In the genomic region with DNA sequence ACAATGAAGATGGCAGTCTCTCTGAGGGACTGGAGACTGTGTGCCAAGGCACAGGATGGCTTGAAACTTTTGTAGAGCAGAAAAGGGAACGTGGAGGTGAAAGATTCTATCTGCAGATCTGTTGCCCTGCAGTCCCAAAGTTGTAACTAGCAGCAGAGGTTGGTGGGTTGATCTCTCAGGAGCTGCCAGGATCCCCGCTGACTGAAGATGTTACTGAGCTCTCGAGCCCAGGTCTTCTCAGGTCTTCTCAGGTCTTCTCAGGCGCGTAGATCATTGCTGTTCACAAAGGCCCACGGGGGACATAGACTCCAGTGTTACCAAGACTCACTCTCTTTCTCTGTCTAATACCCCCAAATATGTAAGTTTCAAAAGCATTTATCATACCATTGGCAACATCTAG, we compare ENCODE assay signal across 32 mouse cellular contexts. TPM values are rescaled to one million over a fixed set of nuclear protein-coding genes. Genes with fewer than 3 reads are reported as not detected.
DNase-seq lines count a peak whose midpoint lies in the region; ATAC-seq lines count a peak whose summit lies in the region.
"Had no signal": no experiment of that assay in that cellular context is flagged by ENCODE, and none has a peak within 500 bp of the region (broad histone marks: within the 10 kb centered on the region; RNA-seq: fewer than 3 reads in every experiment).

No protein-coding gene starts in this region.

- DNase-seq in gastrocnemius, postnatal 25 days: peak; percentile 2
- DNase-seq in gastrocnemius, postnatal 14 days: no peak
- DNase-seq in intestine, embryonic 14.5 days (ENCODE audit: low spot score): peak; percentile 43
- peak; percentile 47 for DNase-seq in midbrain, embryonic 11.5 days (ENCODE audit: low spot score, missing footprints)
- no peak for DNase-seq in kidney, adult 8-10 months
- DNase-seq: adrenal gland, adult 2 months; adrenal gland, postnatal 14 days; cerebellum, adult 11 months; cerebellum, adult 2 months; cerebellum, adult 9-11 months; cerebellum, postnatal 25 days; gastrocnemius, postnatal 10 days; heart, postnatal 14 days; heart, postnatal 4 days had no signal

- no peaks in the 10 kb centered on the region for H3K9me3 ChIP-seq in intestine, embryonic 14.5 days (ENCODE audit: control insufficient read depth, low read length)
- no peaks in the 10 kb centered on the region for H3K9me3 ChIP-seq in intestine, embryonic 15.5 days
- no peaks in the 10 kb centered on the region for H3K9me3 ChIP-seq in midbrain, embryonic 11.5 days (ENCODE audit: control insufficient read depth, low read length)
- no peaks in the 10 kb centered on the region for H3K9me3 ChIP-seq in midbrain, embryonic 16.5 days (replicated peaks; ENCODE audit: control insufficient read depth, low read length, poor library complexity, severe bottlenecking)
- H3K9me3 ChIP-seq: embryonic facial prominence, embryonic 12.5 days; embryonic facial prominence, embryonic 15.5 days; forebrain, embryonic 12.5 days; G1E; heart, embryonic 13.5 days had no signal

- no peaks in the 10 kb centered on the region; the same call in 1 of the 2 replicates for H3K4me1 ChIP-seq in intestine, embryonic 14.5 days (replicated peaks; ENCODE audit: control insufficient read depth, insufficient read depth, low read length)
- no peaks in the 10 kb centered on the region for H3K4me1 ChIP-seq in intestine, embryonic 15.5 days (replicated peaks)
- peaks cover 2% of the 10 kb centered on the region; the same call in 1 of the 2 replicates for H3K4me1 ChIP-seq in midbrain, embryonic 11.5 days (ENCODE audit: control insufficient read depth, insufficient read depth, low read length)
- H3K4me1 ChIP-seq in midbrain, embryonic 16.5 days (ENCODE audit: control insufficient read depth, insufficient read depth, low read length): peaks cover 4% of the 10 kb centered on the region
- H3K4me1 ChIP-seq: embryonic facial prominence, embryonic 12.5 days; embryonic facial prominence, embryonic 15.5 days; forebrain, embryonic 12.5 days had no signal

- H3K4me3 ChIP-seq in intestine, embryonic 14.5 days (ENCODE audit: low read depth, low read length): no peak overlapping the region
- H3K4me3 ChIP-seq in intestine, embryonic 15.5 days (replicated peaks): no peak overlapping the region
- H3K4me3 ChIP-seq in midbrain, embryonic 11.5 days (ENCODE audit: low read depth, low read length): no peak overlapping the region
- no peak overlapping the region for H3K4me3 ChIP-seq in midbrain, embryonic 16.5 days (ENCODE audit: low read depth, low read length)
- H3K4me3 ChIP-seq: embryonic facial prominence, embryonic 12.5 days; embryonic facial prominence, embryonic 15.5 days; forebrain, embryonic 12.5 days; heart, embryonic 13.5 days had no signal

- no peak overlapping the region for H3K4me2 ChIP-seq in intestine, embryonic 14.5 days (ENCODE audit: low read length)
- no peak overlapping the region for H3K4me2 ChIP-seq in intestine, embryonic 15.5 days (replicated peaks)
- no peak overlapping the region for H3K4me2 ChIP-seq in midbrain, embryonic 11.5 days
- no peak overlapping the region for H3K4me2 ChIP-seq in midbrain, embryonic 16.5 days (ENCODE audit: low read length)
- H3K4me2 ChIP-seq: embryonic facial prominence, embryonic 12.5 days; embryonic facial prominence, embryonic 15.5 days; forebrain, embryonic 12.5 days; heart, embryonic 13.5 days; hindbrain, embryonic 14.5 days had no signal

- H3K27me3 ChIP-seq in intestine, embryonic 14.5 days (replicated peaks; ENCODE audit: control insufficient read depth, insufficient read depth, low read length): no peaks in the 10 kb centered on the region
- H3K27me3 ChIP-seq in intestine, embryonic 15.5 days (replicated peaks): no peaks in the 10 kb centered on the region
- H3K27me3 ChIP-seq in midbrain, embryonic 11.5 days (ENCODE audit: control insufficient read depth, insufficient read depth, low read length): no peaks in the 10 kb centered on the region
- no peaks in the 10 kb centered on the region for H3K27me3 ChIP-seq in midbrain, embryonic 16.5 days (ENCODE audit: control insufficient read depth, insufficient read depth, low read depth, low read length)
- H3K27me3 ChIP-seq: CH12.LX; embryonic facial prominence, embryonic 12.5 days; embryonic facial prominence, embryonic 15.5 days; forebrain, embryonic 12.5 days; heart, embryonic 13.5 days had no signal

- ATAC-seq in intestine, embryonic 14.5 days (replicated peaks; ENCODE audit: low FRiP score, low TSS enrichment, low read depth): no peak
- ATAC-seq in intestine, embryonic 15.5 days: no peak
- no peak for ATAC-seq in midbrain, embryonic 11.5 days (ENCODE audit: low FRiP score)
- no peak for ATAC-seq in midbrain, embryonic 16.5 days
- ATAC-seq: forebrain, embryonic 16.5 days; hindbrain, postnatal 0 days; inflammation-experienced regulatory T-cells, adult 6 months had no signal

- no peak overlapping the region for H3K9ac ChIP-seq in intestine, embryonic 14.5 days (ENCODE audit: low read length)
- H3K9ac ChIP-seq in intestine, embryonic 15.5 days: no peak overlapping the region
- H3K9ac ChIP-seq in midbrain, embryonic 11.5 days (ENCODE audit: low read length): no peak overlapping the region
- H3K9ac ChIP-seq in midbrain, embryonic 16.5 days (ENCODE audit: low read depth, low read length): no peak overlapping the region
- H3K9ac ChIP-seq: embryonic facial prominence, embryonic 12.5 days; embryonic facial prominence, embryonic 15.5 days; forebrain, embryonic 12.5 days; heart, embryonic 13.5 days; hindbrain, embryonic 14.5 days had no signal

- H3K36me3 ChIP-seq in intestine, embryonic 14.5 days (ENCODE audit: control insufficient read depth, insufficient read depth, low read length): no peaks in the 10 kb centered on the region
- H3K36me3 ChIP-seq in intestine, embryonic 15.5 days: no peaks in the 10 kb centered on the region
- no peaks in the 10 kb centered on the region for H3K36me3 ChIP-seq in midbrain, embryonic 11.5 days (ENCODE audit: control insufficient read depth, insufficient read depth, low read length)
- H3K36me3 ChIP-seq in midbrain, embryonic 16.5 days (ENCODE audit: control insufficient read depth, insufficient read depth, low read length): no peaks in the 10 kb centered on the region
- H3K36me3 ChIP-seq: embryonic facial prominence, embryonic 12.5 days; embryonic facial prominence, embryonic 15.5 days; forebrain, embryonic 12.5 days; G1E; heart, embryonic 13.5 days had no signal

- WGBS in intestine, embryonic 14.5 days: 85% methylated on average over 6 of the region's 6 CpGs
- 89% methylated on average over 6 of the region's 6 CpGs for WGBS in intestine, embryonic 15.5 days
- 89% methylated on average over 6 of the region's 6 CpGs for WGBS in midbrain, embryonic 11.5 days
- 85% methylated on average over 6 of the region's 6 CpGs for WGBS in midbrain, embryonic 16.5 days

- intact Hi-C loops in gastrocnemius, postnatal 14 days (cut with DNase I; ENCODE audit: low total_unique reads): no loop called here

- no peak overlapping the region for H3K27ac ChIP-seq in intestine, embryonic 14.5 days (ENCODE audit: low read depth)
- H3K27ac ChIP-seq in intestine, embryonic 15.5 days: no peak overlapping the region
- no peak overlapping the region for H3K27ac ChIP-seq in midbrain, embryonic 11.5 days (ENCODE audit: low read depth, low read length)
- H3K27ac ChIP-seq in midbrain, embryonic 16.5 days (ENCODE audit: low read length): no peak overlapping the region
- H3K27ac ChIP-seq: embryonic facial prominence, embryonic 12.5 days; embryonic facial prominence, embryonic 15.5 days; forebrain, embryonic 12.5 days; heart, embryonic 13.5 days; hindbrain, embryonic 14.5 days; hindbrain, postnatal 0 days had no signal

RNA-seq across cellular contexts. Expression of a gene that starts 20.0 kb away (rescaled TPM):
- 100 to 1,000 TPM; 474 to 621 TPM for total RNA-seq in gastrocnemius, postnatal 25 days (2021)
- 100 to 1,000 TPM; 460 to 465 TPM for total RNA-seq in gastrocnemius, postnatal 14 days (2021)
- 0.11 and 0.28 TPM in 2 replicates for polyA plus RNA-seq in intestine, embryonic 14.5 days (2014; fragmentation: Nextera tagmentation; extraction: Ambion mirVana)
- polyA plus RNA-seq in intestine, embryonic 15.5 days (2015; fragmentation: Nextera tagmentation; extraction: Ambion mirVana): 0.29 and 0.37 TPM in 2 replicates
- polyA plus RNA-seq in midbrain, embryonic 11.5 days (2014; fragmentation: Nextera tagmentation; extraction: Ambion mirVana): 1.3 and 1.7 TPM in 2 replicates
- polyA plus RNA-seq in midbrain, embryonic 16.5 days (2015; fragmentation: Nextera tagmentation; extraction: Ambion mirVana): 1.8 and 2.4 TPM in 2 replicates
- total RNA-seq: CH12.LX; common myeloid progenitor, adult 5-6 weeks; G1E had no signal
- polyA plus RNA-seq: G1E; inflammation-experienced regulatory T-cells, adult 6 months had no signal

RNA-seq across cellular contexts. Expression of a gene that starts 52.8 kb away (rescaled TPM):
- total RNA-seq in gastrocnemius, postnatal 25 days (2021): not detected
- total RNA-seq in gastrocnemius, postnatal 14 days (2021): not detected
- polyA plus RNA-seq in intestine, embryonic 14.5 days (2014; fragmentation: Nextera tagmentation; extraction: Ambion mirVana): not detected in 2 replicates
- 0.14 and 0.20 TPM in 2 replicates for polyA plus RNA-seq in intestine, embryonic 15.5 days (2015; fragmentation: Nextera tagmentation; extraction: Ambion mirVana)
- not detected in 2 replicates for polyA plus RNA-seq in midbrain, embryonic 11.5 days (2014; fragmentation: Nextera tagmentation; extraction: Ambion mirVana)
- not detected in 2 replicates for polyA plus RNA-seq in midbrain, embryonic 16.5 days (2015; fragmentation: Nextera tagmentation; extraction: Ambion mirVana)
- total RNA-seq: adrenal gland, adult 2 months; adrenal gland, postnatal 14 days; adrenal gland, postnatal 4 days; common myeloid progenitor, adult 5-6 weeks; gastrocnemius, adult 18-20 months; gastrocnemius, postnatal 10 days; heart, adult 8-10 months; heart, postnatal 14 days; hindbrain, postnatal 0 days had no signal
- polyA plus RNA-seq: adrenal gland, adult 2 months; cerebellum, adult 2 months; forebrain, embryonic 12.5 days; forebrain, embryonic 16.5 days; G1E; gonadal fat pad, adult 2 months; hindbrain, embryonic 11.5 days; hindbrain, embryonic 14.5 days; hindbrain, postnatal 0 days; inflammation-experienced regulatory T-cells, adult 6 months had no signal

RNA-seq across cellular contexts. Expression of a gene that starts 52.8 kb away (rescaled TPM):
- 100 to 1,000 TPM; 343 to 504 TPM for total RNA-seq in gastrocnemius, postnatal 25 days (2021)
- 100 to 1,000 TPM; 288 to 458 TPM for total RNA-seq in gastrocnemius, postnatal 14 days (2021)
- 149 and 154 TPM in 2 replicates for polyA plus RNA-seq in intestine, embryonic 14.5 days (2014; fragmentation: Nextera tagmentation; extraction: Ambion mirVana)
- polyA plus RNA-seq in intestine, embryonic 15.5 days (2015; fragmentation: Nextera tagmentation; extraction: Ambion mirVana): 136 and 146 TPM in 2 replicates
- polyA plus RNA-seq in midbrain, embryonic 11.5 days (2014; fragmentation: Nextera tagmentation; extraction: Ambion mirVana): 54.0 and 55.9 TPM in 2 replicates
- 41.5 and 43.5 TPM in 2 replicates for polyA plus RNA-seq in midbrain, embryonic 16.5 days (2015; fragmentation: Nextera tagmentation; extraction: Ambion mirVana)

Comparison
In these comparisons a context has a peak if more than half of its experiments do, and no peak if none do; other contexts are left out.
1. DNase-seq: peak in gastrocnemius, postnatal 25 days (single experiment), intestine, embryonic 14.5 days (single experiment) and midbrain, embryonic 11.5 days (single experiment); none in gastrocnemius, postnatal 14 days (single experiment) and kidney, adult 8-10 months (0 of 2).